Mouse (Mus musculus) testis, adult 2 months (tissue): Measurements from ENCODE around the gene Eva1b. TPM values are rescaled to one million over a fixed set of nuclear protein-coding genes. Genes with fewer than 3 reads are reported as not detected.

Source experiments
- H3K27ac ChIP-seq: fragments of 200-500 bp; 2 replicates; pipeline ENCODE4 v1.5.1; 2012; ENCODE audit warnings: low read depth, low read length; ENCODE audit not compliant: control insufficient read depth, insufficient read depth
- H3K27me3 ChIP-seq: fragments of 200-500 bp; 2 replicates; pipeline ENCODE4 v1.6.1; 2012; ENCODE audit warnings: mild to moderate bottlenecking, low read length, moderate library complexity; ENCODE audit not compliant: control insufficient read depth, insufficient read depth
- H3K36me3 ChIP-seq: fragments of 200-500 bp; 2 replicates; pipeline ENCODE4 v1.6.1; 2012; ENCODE audit warnings: mild to moderate bottlenecking, low read length; ENCODE audit not compliant: control insufficient read depth, insufficient read depth
- H3K4me1 ChIP-seq: fragments of 200-500 bp; 2 replicates; pipeline ENCODE4 v1.6.1; 2012; ENCODE audit warnings: low read length; ENCODE audit not compliant: control insufficient read depth, insufficient read depth
- H3K4me3 ChIP-seq: fragments of 200-500 bp; 2 replicates; pipeline ENCODE4 v1.5.1; 2012; ENCODE audit warnings: low read depth, mild to moderate bottlenecking, low read length, moderate library complexity, mixed read lengths; ENCODE audit not compliant: control insufficient read depth
- CTCF ChIP-seq: fragments of 200-500 bp; IDR thresholded peaks from 2 replicates; pipeline ENCODE4 v1.5.1; 2012; ENCODE audit warnings: low read depth, mild to moderate bottlenecking, inconsistent platforms, low read length, moderate library complexity; ENCODE audit not compliant: control insufficient read depth, insufficient read depth, insufficient replicate concordance
- POLR2A ChIP-seq: fragments of 200-500 bp; IDR thresholded peaks from 2 replicates; pipeline ENCODE4 v1.6.1; 2012; ENCODE audit warnings: low read depth, mild to moderate bottlenecking, inconsistent platforms, low read length, moderate library complexity; ENCODE audit not compliant: control insufficient read depth
- polyA plus RNA-seq: library from polyadenylated mRNA; depleted of rRNA; stranded (reverse); fragments of >200 nt; gene quantifications from 2 replicates; pipeline ENCODE4 v1.2.3, GENCODE M21; 2012

Gene Eva1b
- polyA plus RNA-seq, 1 experiment, result 6.2 TPM

- H3K4me3 ChIP-seq, result no peak overlapping the region
Observed at GRCm38 (mm10) chr4:126150297-126150948, 2.9 kb downstream of the Eva1b start.

GRCm38 (mm10) chr4:126150949-126151320 lies 3.4 kb downstream of the Eva1b start:
- TF ChIP-seq CTCF (no peak), POLR2A (no peak)
- H3K27me3 ChIP-seq, result no peaks in the 10 kb centered on the region
- H3K4me1 ChIP-seq, result peaks cover 17% of the 10 kb centered on the region
- H3K27ac ChIP-seq, result no peak overlapping the region
- no peaks in the 10 kb centered on the region for H3K36me3 ChIP-seq
- H3K4me3 ChIP-seq, result no peak overlapping the region

More at GRCm38 (mm10) chr4:126150297-126150948, 2.9 kb downstream of the Eva1b start:
- no peak overlapping the region for H3K27ac ChIP-seq
- no peaks in the 10 kb centered on the region for H3K36me3 ChIP-seq
- no peaks in the 10 kb centered on the region for H3K27me3 ChIP-seq
- TF ChIP-seq POLR2A (no peak), CTCF (no peak)
- H3K4me1 ChIP-seq, result peaks cover 17% of the 10 kb centered on the region

- Histone ChIP-seq H3K4me1 (peaks cover 17% of the 10 kb centered on the region), H3K36me3 (no peaks in the 10 kb centered on the region), H3K4me3 (no peak overlapping the region), H3K27me3 (no peaks in the 10 kb centered on the region), H3K27ac (no peak overlapping the region)
- TF ChIP-seq CTCF (no peak), POLR2A (no peak)
Observed at GRCm38 (mm10) chr4:126151701-126152440, 4.3 kb downstream of the Eva1b start.

- Histone ChIP-seq H3K4me3 (no peak overlapping the region), H3K27me3 (no peaks in the 10 kb centered on the region), H3K36me3 (no peaks in the 10 kb centered on the region), H3K27ac (no peak overlapping the region), H3K4me1 (peaks cover 12% of the 10 kb centered on the region)
- TF ChIP-seq POLR2A (no peak), CTCF (no peak)
Observed at GRCm38 (mm10) chr4:126152864-126153263, 5.3 kb downstream of the Eva1b start.

GRCm38 (mm10) chr4:126155183-126155582 lies 7.6 kb downstream of the Eva1b start:
- H3K27me3 ChIP-seq, result no peaks in the 10 kb centered on the region
- no peaks in the 10 kb centered on the region; the same call in 1 of the 2 replicates for H3K4me1 ChIP-seq
- TF ChIP-seq POLR2A (no peak), CTCF (no peak)

GRCm38 (mm10) chr4:126155869-126156268 lies 8.3 kb downstream of the Eva1b start:
- Histone ChIP-seq H3K4me1 (no peaks in the 10 kb centered on the region; the same call in 1 of the 2 replicates), H3K27me3 (no peaks in the 10 kb centered on the region), H3K36me3 (no peaks in the 10 kb centered on the region), H3K27ac (no peak overlapping the region), H3K4me3 (no peak overlapping the region)
- TF ChIP-seq POLR2A (no peak), CTCF (no peak)

More at GRCm38 (mm10) chr4:126155183-126155582, 7.6 kb downstream of the Eva1b start:
- Histone ChIP-seq H3K36me3 (no peaks in the 10 kb centered on the region), H3K4me3 (no peak overlapping the region), H3K27ac (no peak overlapping the region)

- no peaks in the 10 kb centered on the region for H3K36me3 ChIP-seq
- TF ChIP-seq POLR2A (no peak), CTCF (peak; percentile 98; the same call in 1 of the 2 replicates)
- H3K27ac ChIP-seq, result no peak overlapping the region
- no peaks in the 10 kb centered on the region for H3K27me3 ChIP-seq
- no peak overlapping the region for H3K4me3 ChIP-seq
- H3K4me1 ChIP-seq, result no peaks in the 10 kb centered on the region; the same call in 1 of the 2 replicates
Observed at GRCm38 (mm10) chr4:126156617-126157016, 9.1 kb downstream of the Eva1b start.
